Mouse (Mus musculus) kidney, embryonic 16.5 days (tissue): ENCODE data around the gene Pdcd4. TPM values are rescaled to one million over a fixed set of nuclear protein-coding genes. Genes with fewer than 3 reads are reported as not detected.
"Not testable (repeated sequence)": the region's sequence is repeated elsewhere in the genome, so short reads cannot be mapped to it uniquely, and the experiment has no call there.

ENCODE experiments used
- ATAC-seq: fragments of 200-750 bp; cut with Nextera tagmentation; 2 replicates; pipeline ENCODE4 v1.8.0; 2017; ENCODE audit warnings: moderate TSS enrichment; ENCODE audit not compliant: low FRiP score, low TSS enrichment
- H3K27ac ChIP-seq: fragments of 300-500 bp; sonication (generic); 2 replicates; pipeline ENCODE4 v1.5.1; 2014; ENCODE audit warnings: low read length
- H3K27me3 ChIP-seq: fragments of 300-500 bp; sonication (generic); 2 replicates; pipeline ENCODE4 v1.6.1; 2014; ENCODE audit warnings: low read length, control low read depth, mixed read lengths; ENCODE audit not compliant: insufficient read depth
- H3K36me3 ChIP-seq: fragments of 300-500 bp; sonication (generic); 2 replicates; pipeline ENCODE4 v1.6.1; 2014; ENCODE audit warnings: low read length, control low read depth, mixed read lengths; ENCODE audit not compliant: insufficient read depth
- H3K4me1 ChIP-seq: fragments of 300-500 bp; sonication (generic); 2 replicates; pipeline ENCODE4 v1.6.1; 2014; ENCODE audit warnings: low read length, control low read depth, mixed read lengths; ENCODE audit not compliant: insufficient read depth
- H3K4me2 ChIP-seq: fragments of 300-500 bp; sonication (generic); replicated peaks from 2 replicates; pipeline ENCODE4 v1.6.1; 2014; ENCODE audit warnings: low read depth, low read length
- H3K4me3 ChIP-seq: fragments of 300-500 bp; sonication (generic); 2 replicates; pipeline ENCODE4 v1.5.1; 2014; ENCODE audit warnings: mild to moderate bottlenecking, low read length
- H3K9ac ChIP-seq: fragments of 300-500 bp; sonication (generic); replicated peaks from 2 replicates; pipeline ENCODE4 v1.6.1; 2014; ENCODE audit warnings: low read length
- H3K9me3 ChIP-seq: fragments of 300-500 bp; sonication (generic); 2 replicates; pipeline ENCODE4 v1.6.1; 2016; ENCODE audit warnings: low read length, control low read depth
- WGBS: fragments of 180-500 bp; shearing (Covaris S2); extraction: QIAGEN DNeasy Blood & Tissue Kit; methylation state at CpG from one replicate; pipeline ENCODE4 v1.1.7; 2014; 5-methylcytosine and 5-hydroxymethylcytosine counted together
- polyA plus RNA-seq: library from polyadenylated mRNA; unstranded; fragments of >200 nt; fragmentation: Nextera tagmentation; extraction: Ambion mirVana; gene quantifications from 2 replicates; pipeline ENCODE4 v1.2.1, GENCODE M21; 2015

The Pdcd4 gene
- polyA plus RNA-seq, 1 experiment from 2014 or later = 106 TPM

DNA sequence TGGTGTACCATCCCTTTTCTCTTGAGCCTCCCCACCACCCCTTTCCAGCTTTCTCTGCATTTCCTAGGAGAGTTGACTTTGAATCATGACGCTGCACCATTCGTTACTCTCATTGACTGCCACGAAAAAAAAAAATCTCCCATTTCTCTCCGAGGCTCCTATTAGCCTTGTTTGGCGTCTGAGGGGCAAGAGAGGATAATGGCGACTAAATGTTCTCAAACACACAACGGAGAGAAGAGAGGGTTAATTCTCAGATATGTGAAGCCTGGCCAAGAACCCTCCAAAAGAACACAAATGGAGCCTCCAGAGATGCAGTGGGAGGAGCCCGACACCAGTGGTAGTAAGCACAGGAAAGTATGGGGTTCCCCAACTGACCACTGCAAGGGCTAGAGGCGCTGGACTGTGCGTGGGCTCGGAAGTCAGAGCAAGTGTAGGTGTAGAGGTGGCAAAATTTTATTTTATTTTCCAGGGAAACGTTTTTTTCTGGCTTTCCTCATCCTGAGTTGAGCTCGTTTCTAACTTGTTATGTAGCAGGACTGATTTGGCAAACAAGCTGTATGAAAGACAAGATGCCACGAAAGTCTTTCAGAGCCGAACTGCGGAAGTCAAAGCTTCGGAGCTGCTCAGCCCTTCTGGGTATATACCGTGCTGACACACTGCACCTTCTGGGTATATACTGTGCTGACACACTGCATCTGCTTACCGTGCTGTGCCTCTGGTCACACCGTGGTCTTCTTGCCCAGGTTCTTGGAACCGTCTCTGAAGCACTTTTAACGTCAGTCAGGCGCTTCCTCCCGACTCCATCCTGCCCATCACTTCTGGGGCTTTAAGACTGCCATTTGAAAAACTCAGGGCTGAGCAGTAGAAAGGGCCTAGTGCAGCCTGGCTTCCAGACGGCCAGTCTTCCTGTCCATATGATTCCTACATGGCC is 7.2 kb downstream of the Pdcd4 start:
- Histone ChIP-seq H3K27me3 (no peaks in the 10 kb centered on the region), H3K4me1 (peaks cover 8% of the 10 kb centered on the region), H3K36me3 (no peaks in the 10 kb centered on the region), H3K4me2 (no peak overlapping the region), H3K9me3 (no peaks in the 10 kb centered on the region), H3K27ac (no peak overlapping the region), H3K9ac (no peak overlapping the region), H3K4me3 (no peak overlapping the region)
- ATAC-seq = no peak
- WGBS = 74% methylated on average over 25 of the region's 25 CpGs

DNA sequence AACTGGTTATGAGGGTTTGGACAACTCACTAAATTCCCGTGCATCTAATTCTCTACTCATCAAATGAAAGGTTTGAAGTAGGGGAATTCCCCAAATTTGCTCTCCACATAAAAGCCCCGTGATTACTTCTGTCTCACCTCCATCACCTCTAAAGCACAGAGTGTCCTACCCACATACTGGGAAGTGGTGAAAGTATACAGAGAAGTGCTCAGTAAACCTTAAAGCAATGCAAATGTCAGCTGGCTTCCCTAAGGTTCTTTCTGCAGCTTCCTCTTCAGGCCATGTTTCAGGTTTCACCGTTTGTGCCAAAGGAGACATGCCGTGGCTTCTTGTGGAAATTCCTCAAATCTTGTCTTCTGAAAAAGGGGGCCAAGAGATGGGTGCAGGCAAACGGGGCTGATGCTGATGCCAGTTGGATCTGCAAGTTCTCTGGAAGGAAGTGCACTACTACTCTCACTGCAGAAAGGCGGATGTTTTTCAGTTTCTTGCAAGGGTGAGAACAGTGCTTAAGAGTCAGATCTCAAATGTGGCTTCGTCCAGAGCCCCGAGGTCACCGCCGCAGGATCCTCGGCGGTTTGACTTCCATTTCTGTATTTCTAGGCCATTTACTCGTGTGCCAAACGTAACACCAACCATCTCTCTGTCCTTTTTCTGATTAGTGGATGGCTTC is 8.0 kb downstream of the Pdcd4 start:
- 76% methylated on average over 14 of the region's 14 CpGs for WGBS
- ATAC-seq = no peak

DNA sequence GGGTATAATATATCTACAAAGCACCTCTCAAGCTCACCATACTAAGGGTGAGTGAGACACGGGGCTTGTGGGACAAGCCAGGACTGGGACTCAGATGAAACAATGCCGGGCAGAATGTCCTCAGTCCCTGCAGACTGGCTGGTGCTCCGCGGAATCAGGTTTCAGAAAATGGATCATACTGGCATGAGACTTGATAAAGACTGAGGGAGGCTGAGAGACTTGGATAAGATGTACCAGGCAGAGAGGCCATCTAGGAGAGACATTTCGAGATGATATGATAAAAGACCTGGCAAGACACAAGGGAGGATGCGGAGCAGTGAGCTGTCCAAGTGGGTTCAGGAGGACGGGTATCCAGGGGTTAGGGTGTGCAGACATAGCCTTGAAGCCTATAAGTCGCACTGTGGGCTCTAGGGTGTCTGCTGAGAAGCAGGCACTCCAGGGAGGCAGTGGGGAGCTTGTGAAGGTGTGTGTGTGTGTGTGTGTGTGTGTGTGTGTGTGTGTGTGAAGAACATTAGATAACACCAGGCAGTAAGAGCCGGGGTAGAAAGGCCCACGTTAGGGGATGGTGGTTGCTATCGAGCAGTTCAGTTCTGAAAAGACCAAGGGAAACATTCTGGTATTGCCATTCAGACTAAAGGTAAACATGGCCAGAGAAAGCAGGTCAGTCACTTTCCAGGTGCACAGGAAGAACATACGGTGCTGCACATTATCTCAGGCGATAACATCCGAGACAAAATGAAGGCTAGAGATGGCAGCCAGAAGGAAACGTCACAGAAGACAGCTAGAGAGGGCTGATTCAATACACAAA is 10.1 kb downstream of the Pdcd4 start:
- no peak for ATAC-seq
- H3K9ac ChIP-seq = peak overlapping the region; percentile 87
- 45% methylated on average over 15 of the region's 15 CpGs for WGBS

More for the DNA sequence above, 8.0 kb downstream of the Pdcd4 start:
- H3K9me3 ChIP-seq = no peaks in the 10 kb centered on the region
- no peak overlapping the region for H3K9ac ChIP-seq
- no peaks in the 10 kb centered on the region for H3K27me3 ChIP-seq
- no peak overlapping the region for H3K4me2 ChIP-seq
- no peaks in the 10 kb centered on the region for H3K36me3 ChIP-seq
- no peak overlapping the region for H3K27ac ChIP-seq
- no peak overlapping the region for H3K4me3 ChIP-seq
- H3K4me1 ChIP-seq = peaks cover 11% of the 10 kb centered on the region

DNA sequence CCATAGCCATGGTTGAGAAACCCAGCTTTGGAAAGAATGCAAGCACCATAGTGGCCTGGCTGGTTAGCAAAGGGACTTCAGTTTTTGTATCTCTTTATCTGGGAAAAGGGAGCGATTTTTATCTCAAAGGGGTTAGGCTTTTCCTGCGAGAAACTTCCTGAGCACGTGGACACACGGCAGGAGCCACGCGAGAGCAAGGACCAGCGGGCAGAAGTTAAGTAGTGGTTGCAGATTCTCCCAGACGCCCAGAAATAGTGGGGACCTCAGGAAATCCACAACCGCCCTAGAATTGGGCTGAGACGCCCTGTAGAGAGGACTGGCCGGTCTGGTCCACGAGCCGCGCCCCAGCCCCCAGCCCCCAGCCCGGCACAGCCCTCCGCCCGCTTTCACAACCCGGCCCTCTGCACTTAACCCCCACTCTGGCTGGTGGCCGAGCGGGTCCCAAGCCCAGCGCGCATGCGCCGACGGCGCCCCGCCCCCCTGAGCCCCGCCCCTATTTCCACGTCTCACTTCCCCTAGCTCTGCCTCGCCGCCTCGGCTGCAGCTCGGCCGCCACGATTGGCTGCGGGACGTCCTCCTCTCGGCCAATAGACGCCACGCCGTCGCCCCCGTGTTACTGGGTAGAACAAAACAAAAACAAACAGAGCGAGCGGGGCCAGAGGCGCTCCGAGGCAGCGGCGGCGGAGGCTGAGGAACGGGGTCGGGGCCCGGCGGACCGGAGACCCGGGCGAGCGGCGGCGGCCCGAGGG is 10.9 kb downstream of the Pdcd4 start:
- Histone ChIP-seq H3K4me3 (peak overlapping the region; percentile 94), H3K9ac (peak overlapping the region; percentile 98), H3K4me2 (peak overlapping the region; percentile 75), H3K9me3 (no peaks in the 10 kb centered on the region), H3K36me3 (no peaks in the 10 kb centered on the region), H3K27me3 (no peaks in the 10 kb centered on the region), H3K4me1 (peaks cover 25% of the 10 kb centered on the region), H3K27ac (peak overlapping the region; percentile 93)
- WGBS = under 1% methylated on average over 60 of the region's 61 CpGs
- ATAC-seq = peak; percentile 99

More for the DNA sequence above, 10.1 kb downstream of the Pdcd4 start:
- no peaks in the 10 kb centered on the region for H3K36me3 ChIP-seq
- H3K27ac ChIP-seq = peak overlapping the region; percentile 93
- H3K4me1 ChIP-seq = peaks cover 25% of the 10 kb centered on the region
- peak overlapping the region; percentile 94 for H3K4me3 ChIP-seq
- H3K9me3 ChIP-seq = no peaks in the 10 kb centered on the region
- H3K4me2 ChIP-seq = peak overlapping the region; percentile 75
- no peaks in the 10 kb centered on the region for H3K27me3 ChIP-seq

DNA sequence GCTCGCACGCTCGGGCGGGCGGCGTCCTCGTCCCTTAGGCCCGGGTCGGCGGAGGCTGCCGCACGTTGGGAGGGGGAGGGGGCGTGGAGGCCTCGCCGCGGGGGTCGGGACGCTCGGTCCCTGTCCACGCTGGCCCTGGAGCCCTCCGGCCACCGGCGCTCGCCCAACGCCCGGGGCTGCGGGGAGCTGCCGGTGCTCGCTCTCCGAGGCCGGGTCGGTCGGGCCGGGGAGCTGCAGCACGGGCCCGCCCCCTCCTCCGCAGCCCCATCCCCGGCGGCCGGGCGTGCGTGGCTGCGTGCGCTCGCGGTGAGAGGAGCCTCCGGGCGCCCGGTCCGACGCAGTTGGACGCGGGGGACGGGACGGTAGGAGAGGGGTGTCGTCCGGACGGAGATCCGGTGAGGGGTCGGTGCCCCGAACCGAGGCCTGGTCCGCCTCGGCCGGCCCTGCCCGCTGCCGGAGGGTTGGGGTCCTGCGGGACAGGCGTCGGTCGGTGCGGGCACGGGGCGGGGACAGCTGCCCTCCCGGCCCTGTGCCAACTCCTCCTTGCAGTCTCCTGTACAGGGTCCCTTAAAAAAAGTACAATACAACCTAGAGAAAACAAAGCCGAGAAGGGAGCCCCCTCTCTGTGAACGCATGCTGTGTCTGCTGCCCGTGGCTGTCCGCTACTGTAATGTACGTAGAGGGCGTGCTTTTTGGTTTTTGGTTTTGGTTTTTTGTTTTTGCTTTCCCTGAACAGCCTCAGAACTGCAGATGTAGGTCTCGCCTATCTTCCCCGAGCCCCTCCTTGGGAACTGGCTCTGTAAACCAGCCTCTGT is 11.7 kb downstream of the Pdcd4 start:
- H3K4me1 ChIP-seq = peaks cover 25% of the 10 kb centered on the region
- H3K27ac ChIP-seq = peak overlapping the region; percentile 93
- no peaks in the 10 kb centered on the region for H3K27me3 ChIP-seq
- WGBS = under 1% methylated on average over 57 of the region's 83 CpGs
- ATAC-seq = peak; percentile 41
- H3K9me3 ChIP-seq = no peaks in the 10 kb centered on the region
- H3K9ac ChIP-seq = peak overlapping the region; percentile 98
- H3K4me2 ChIP-seq = peak overlapping the region; percentile 68
- peak overlapping the region; percentile 94 for H3K4me3 ChIP-seq
- H3K36me3 ChIP-seq = no peaks in the 10 kb centered on the region

DNA sequence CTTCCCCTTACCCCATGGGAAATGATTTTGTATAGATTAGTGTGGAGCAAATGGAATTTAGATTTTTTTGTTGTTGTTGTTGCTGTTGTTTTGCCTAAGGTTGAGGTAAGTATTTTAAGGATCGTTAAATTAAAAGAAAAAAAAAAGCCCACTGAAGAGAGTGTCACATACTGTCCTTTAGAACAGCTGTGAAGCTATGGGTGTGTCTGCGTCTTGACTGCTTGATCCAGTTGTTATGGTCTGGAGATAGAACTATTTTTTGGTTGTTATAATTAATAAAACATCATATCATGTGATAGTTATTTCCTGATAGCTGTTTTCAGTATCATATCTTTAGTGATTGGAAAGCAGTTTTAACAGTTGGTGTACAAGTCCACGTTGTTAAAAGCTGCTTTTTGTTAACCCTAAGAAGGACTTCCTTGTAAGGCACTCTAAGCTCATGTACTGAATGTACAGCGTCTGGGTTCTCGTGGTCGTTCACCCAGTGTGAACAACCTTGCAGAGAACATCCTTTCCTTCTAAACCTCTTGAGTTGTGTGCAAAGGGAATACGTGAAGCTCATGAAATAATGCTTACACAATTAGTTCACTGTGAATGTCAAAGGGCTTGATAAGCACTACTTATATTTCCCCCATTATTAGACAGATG is 12.9 kb downstream of the Pdcd4 start:
- 0 out of 2 replicates have a peak overlapping the region, but pooled peaks have one; percentile 48 for H3K9ac ChIP-seq
- peak overlapping the region; percentile 68 for H3K4me2 ChIP-seq
- peaks cover 25% of the 10 kb centered on the region for H3K4me1 ChIP-seq
- no peak for ATAC-seq
- H3K27ac ChIP-seq = no peak overlapping the region
- 54% methylated on average over 7 of the region's 7 CpGs for WGBS
- peak overlapping the region; percentile 94 for H3K4me3 ChIP-seq
- peaks cover 8% of the 10 kb centered on the region; the same call in 1 of the 2 replicates for H3K36me3 ChIP-seq
- H3K9me3 ChIP-seq = no peaks in the 10 kb centered on the region
- no peaks in the 10 kb centered on the region for H3K27me3 ChIP-seq

DNA sequence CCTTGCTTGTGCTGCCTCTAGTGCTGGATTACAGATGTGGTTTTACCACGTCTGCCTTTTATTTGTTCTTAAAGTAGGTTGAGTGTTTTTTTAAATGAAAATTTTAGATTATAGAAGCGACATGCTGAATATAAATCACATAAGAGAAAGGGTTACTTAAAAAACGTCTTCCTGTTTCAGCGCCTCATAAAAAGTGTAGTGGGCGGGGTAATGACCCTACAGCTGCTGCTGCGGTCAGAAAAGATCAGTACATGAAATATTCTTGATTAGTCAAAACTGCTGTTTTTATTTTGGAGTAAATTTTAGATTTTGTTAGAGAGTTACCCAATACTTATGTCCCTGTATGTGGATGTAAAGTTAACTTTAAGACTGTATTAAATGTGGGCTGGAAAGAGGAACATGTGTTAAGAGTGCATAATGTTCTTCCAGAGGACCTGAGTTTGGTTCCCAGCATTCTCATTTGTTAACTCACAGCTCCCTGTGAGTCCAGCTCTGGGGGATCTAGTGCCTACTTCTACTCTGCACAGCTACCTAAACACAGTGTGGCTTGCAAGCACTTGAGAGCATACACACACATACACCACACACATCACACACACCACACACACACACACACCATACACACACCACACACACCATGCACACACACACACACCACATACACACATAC is 14.1 kb downstream of the Pdcd4 start:
- WGBS = 23% methylated on average over 6 of the region's 6 CpGs
- 0 out of 2 replicates have a peak overlapping the region, but pooled peaks have one; percentile 22 for H3K4me3 ChIP-seq
- H3K9me3 ChIP-seq = no peaks in the 10 kb centered on the region
- H3K27me3 ChIP-seq = no peaks in the 10 kb centered on the region
- H3K4me1 ChIP-seq = peaks cover 25% of the 10 kb centered on the region
- ATAC-seq = no peak
- no peak overlapping the region for H3K9ac ChIP-seq
- 0 out of 2 replicates have a peak overlapping the region, but pooled peaks have one; percentile 24 for H3K27ac ChIP-seq
- H3K4me2 ChIP-seq = peak overlapping the region; percentile 68
- peaks cover 10% of the 10 kb centered on the region; the same call in 1 of the 2 replicates for H3K36me3 ChIP-seq

DNA sequence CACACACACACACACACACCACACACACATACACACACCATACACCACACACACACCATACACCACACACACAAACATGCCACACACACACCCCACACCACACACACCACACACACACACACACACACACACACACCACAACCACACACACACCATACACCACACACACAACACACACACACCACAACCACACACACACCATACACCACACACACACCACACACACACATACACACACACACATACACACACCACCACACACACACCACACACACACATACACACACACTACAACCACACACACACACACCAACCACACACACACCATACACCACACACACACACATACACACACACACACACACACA is 14.7 kb downstream of the Pdcd4 start:
- H3K4me3 ChIP-seq, H3K36me3 ChIP-seq, H3K9me3 ChIP-seq, H3K9ac ChIP-seq, H3K27ac ChIP-seq, H3K27me3 ChIP-seq, H3K4me2 ChIP-seq, ATAC-seq: not testable (repeated sequence)
- peaks cover 25% of the 10 kb centered on the region for H3K4me1 ChIP-seq
